Mouse (Mus musculus) megakaryocyte-erythroid progenitor cell, adult 5 weeks (primary cell): ENCODE results near the gene Dido1. TPM values are rescaled to one million over a fixed set of nuclear protein-coding genes. Genes with fewer than 3 reads are reported as not detected.

Experiments
- polyA plus RNA-seq: library from polyadenylated mRNA; stranded (reverse); fragments of >175 nt; gene quantifications from 2 replicates; pipeline ENCODE4 v1.2.3, GENCODE M21; 2012

The Dido1 gene
- polyA plus RNA-seq, result 16.5 and 24.3 TPM in 2 replicates

GRCm38 (mm10) chr2:180709923-180710272 lies at the start of gene Dido1, which contains the start of gene Gid8:
Gene Dido1 (minus strand): TSS chr2:180709999.
Gene Gid8 (plus strand): TSS chr2:180710117.

GRCm38 (mm10) chr2:180724585-180725413 lies 15.0 kb upstream of the Dido1 start, which contains the start of gene Slc17a9:
Gene Slc17a9 (plus strand): TSS chr2:180725263.

GRCm38 (mm10) chr2:180642555-180643260 lies 67.1 kb downstream of the Dido1 start, which contains the start of gene Tcfl5:
Gene Tcfl5 (minus strand): TSS chr2:180642708.

Other genes with a start within 250 kb of the Dido1 start
- not detected in 2 replicates for gene Ntsr1, start 210.0 kb downstream of the Dido1 start, polyA plus RNA-seq
- gene Mrgbp, start 128.7 kb downstream of the Dido1 start, polyA plus RNA-seq, result 20.8 and 25.2 TPM in 2 replicates
- gene Ogfr, start 120.8 kb downstream of the Dido1 start, polyA plus RNA-seq, result 134 and 158 TPM in 2 replicates
- 0.61 and 1.5 TPM in 2 replicates for gene Col9a3, start 112.2 kb downstream of the Dido1 start, polyA plus RNA-seq
- not detected in 2 replicates for gene Tcfl5, start 67.3 kb downstream of the Dido1 start, polyA plus RNA-seq
- 17.7 and 21.8 TPM in 2 replicates for gene Gid8, start 118 bp upstream of the Dido1 start, polyA plus RNA-seq
- 28.4 and 28.7 TPM in 2 replicates for gene Slc17a9, start 15.3 kb upstream of the Dido1 start, polyA plus RNA-seq
- gene Bhlhe23, start 66.9 kb upstream of the Dido1 start, polyA plus RNA-seq, result not detected in 2 replicates
- 71.6 and 72.8 TPM in 2 replicates for gene Ythdf1, start 210.9 kb upstream of the Dido1 start, polyA plus RNA-seq
- gene Birc7, start 219.0 kb upstream of the Dido1 start, polyA plus RNA-seq, result not detected in 2 replicates
- not detected in 2 replicates for gene Nkain4, start 244.7 kb upstream of the Dido1 start, polyA plus RNA-seq